Mouse (Mus musculus): ENCODE measurements around the gene Olfr1215. TPM values are rescaled to one million over a fixed set of nuclear protein-coding genes. Genes with fewer than 3 reads are reported as not detected.
"Not testable (repeated sequence)": the region's sequence is repeated elsewhere in the genome, so short reads cannot be mapped to it uniquely, and the experiment has no call there.

The Olfr1215 gene
- not detected in 2 replicates for polyA plus RNA-seq (2016; fragmentation: Nextera tagmentation; extraction: Ambion mirVana)

GRCm38 (mm10) chr2:89006873-89007272 lies at the start of gene Olfr1215:
Gene Olfr1215, minus strand, starts transcription at chr2:89006973.
- no peaks in the 10 kb centered on the region for H3K4me1 ChIP-seq
- H3K4me3 ChIP-seq, result no peak within 1 kb of the TSS
- H3K9me3 ChIP-seq, result no peaks in the 10 kb centered on the region
- no peaks in the 10 kb centered on the region for H3K27me3 ChIP-seq (ENCODE audit: insufficient read depth, poor library complexity, severe bottlenecking)
- H3K36me3 ChIP-seq, result no peaks in the 10 kb centered on the region
- no peak for DNase-seq (ENCODE audit: low spot score)
- H3K27ac ChIP-seq, result no peak within 1 kb of the TSS
- WGBS, result 71% methylated on average over 2 of the region's 2 CpGs

GRCm38 (mm10) chr2:89031965-89032364 lies 25.2 kb upstream of the Olfr1215 start, which contains the start of gene Olfr1217:
Gene Olfr1217, minus strand, starts transcription at chr2:89032065.
- Histone ChIP-seq H3K4me1 (no peaks in the 10 kb centered on the region), H3K27ac (no peak within 1 kb of the TSS), H3K9me3 (no peaks in the 10 kb centered on the region), H3K36me3 (no peaks in the 10 kb centered on the region), H3K4me3 (no peak within 1 kb of the TSS), H3K27me3 (ENCODE audit: insufficient read depth, poor library complexity, severe bottlenecking) (no peaks in the 10 kb centered on the region)
- DNase-seq (ENCODE audit: low spot score), result no peak
- WGBS, result 75% methylated on average over 2 of the region's 2 CpGs

GRCm38 (mm10) chr2:89021436-89021835 lies 14.7 kb upstream of the Olfr1215 start:
- H3K4me1 ChIP-seq; H3K36me3 ChIP-seq; H3K4me3 ChIP-seq; DNase-seq (ENCODE audit: low spot score); H3K27me3 ChIP-seq (ENCODE audit: insufficient read depth, poor library complexity, severe bottlenecking); H3K27ac ChIP-seq; H3K9me3 ChIP-seq: not testable (repeated sequence)
- WGBS, result 70% methylated on average over 3 of the region's 3 CpGs

GRCm38 (mm10) chr2:89018240-89018639 lies 11.5 kb upstream of the Olfr1215 start, which contains the start of gene Olfr1216:
Gene Olfr1216, minus strand, starts transcription at chr2:89018340.
- 70% methylated on average over 1 of the region's 1 CpGs for whole genome bisulfite sequencing
- Histone ChIP-seq H3K4me1 (no peaks in the 10 kb centered on the region), H3K27me3 (ENCODE audit: insufficient read depth, poor library complexity, severe bottlenecking) (no peaks in the 10 kb centered on the region), H3K27ac (no peak within 1 kb of the TSS), H3K9me3 (no peaks in the 10 kb centered on the region), H3K36me3 (no peaks in the 10 kb centered on the region), H3K4me3 (no peak within 1 kb of the TSS)
- DNase-seq (ENCODE audit: low spot score), result no peak

GRCm38 (mm10) chr2:88992553-88992952 lies 14.2 kb downstream of the Olfr1215 start, which contains the start of gene Olfr1214:
Gene Olfr1214, minus strand, starts transcription at chr2:88992653.
- Histone ChIP-seq H3K4me3 (no peak within 1 kb of the TSS), H3K27ac (no peak within 1 kb of the TSS), H3K36me3 (no peaks in the 10 kb centered on the region), H3K4me1 (no peaks in the 10 kb centered on the region), H3K9me3 (no peaks in the 10 kb centered on the region), H3K27me3 (ENCODE audit: insufficient read depth, poor library complexity, severe bottlenecking) (no peaks in the 10 kb centered on the region)
- 80% methylated on average over 1 of the region's 1 CpGs for WGBS
- DNase-seq (ENCODE audit: low spot score), result no peak

- Histone ChIP-seq H3K36me3 (no peaks in the 10 kb centered on the region), H3K27me3 (ENCODE audit: insufficient read depth, poor library complexity, severe bottlenecking) (no peaks in the 10 kb centered on the region), H3K4me1 (no peaks in the 10 kb centered on the region), H3K27ac (no peak within 1 kb of the TSS), H3K4me3 (no peak within 1 kb of the TSS), H3K9me3 (no peaks in the 10 kb centered on the region)
- WGBS, result 74% methylated on average over 1 of the region's 1 CpGs
- DNase-seq (ENCODE audit: low spot score), result no peak
Measured at GRCm38 (mm10) chr2:88980181-88980580, 26.6 kb downstream of the Olfr1215 start, which contains the start of gene Gm13762. Gene Gm13762, minus strand, starts transcription at chr2:88980281.

- Histone ChIP-seq H3K4me3 (no peak within 1 kb of the TSS), H3K4me1 (no peaks in the 10 kb centered on the region), H3K9me3 (no peaks in the 10 kb centered on the region), H3K27me3 (ENCODE audit: insufficient read depth, poor library complexity, severe bottlenecking) (no peaks in the 10 kb centered on the region), H3K36me3 (no peaks in the 10 kb centered on the region), H3K27ac (no peak within 1 kb of the TSS)
- no peak for DNase-seq (ENCODE audit: low spot score)
Measured at GRCm38 (mm10) chr2:88953669-88954068, 53.1 kb downstream of the Olfr1215 start, which contains the start of gene Olfr1212. Gene Olfr1212, plus strand, starts transcription at chr2:88953969.

Other genes starting within 250 kb of the Olfr1215 start
- gene Olfr1199, start 246.5 kb downstream of the Olfr1215 start, polyA plus RNA-seq (2016; fragmentation: Nextera tagmentation; extraction: Ambion mirVana), result not detected in 2 replicates
- not detected in 2 replicates for gene Olfr1200, start 236.5 kb downstream of the Olfr1215 start, polyA plus RNA-seq (2016; fragmentation: Nextera tagmentation; extraction: Ambion mirVana)
- not detected in 2 replicates for gene Olfr1201, start 213.9 kb downstream of the Olfr1215 start, polyA plus RNA-seq (2016; fragmentation: Nextera tagmentation; extraction: Ambion mirVana)
- not detected in 2 replicates for gene Olfr1202, start 192.5 kb downstream of the Olfr1215 start, polyA plus RNA-seq (2016; fragmentation: Nextera tagmentation; extraction: Ambion mirVana)
- not detected in 2 replicates for gene Olfr1205, start 177.2 kb downstream of the Olfr1215 start, polyA plus RNA-seq (2016; fragmentation: Nextera tagmentation; extraction: Ambion mirVana)
- gene Olfr1204, start 157.7 kb downstream of the Olfr1215 start, polyA plus RNA-seq (2016; fragmentation: Nextera tagmentation; extraction: Ambion mirVana), result not detected in 2 replicates
- gene Olfr1206, start 143.7 kb downstream of the Olfr1215 start, polyA plus RNA-seq (2016; fragmentation: Nextera tagmentation; extraction: Ambion mirVana), result not detected in 2 replicates
- not detected in 2 replicates for gene Olfr1208, start 104.7 kb downstream of the Olfr1215 start, polyA plus RNA-seq (2016; fragmentation: Nextera tagmentation; extraction: Ambion mirVana)
- not detected in 2 replicates for gene Olfr1209, start 91.8 kb downstream of the Olfr1215 start, polyA plus RNA-seq (2016; fragmentation: Nextera tagmentation; extraction: Ambion mirVana)
- not detected in 2 replicates for gene Olfr1211, start 68.9 kb downstream of the Olfr1215 start, polyA plus RNA-seq (2016; fragmentation: Nextera tagmentation; extraction: Ambion mirVana)
- not detected in 2 replicates for gene Olfr1212, start 53.0 kb downstream of the Olfr1215 start, polyA plus RNA-seq (2016; fragmentation: Nextera tagmentation; extraction: Ambion mirVana)
- gene Gm13762, start 26.7 kb downstream of the Olfr1215 start, polyA plus RNA-seq (2016; fragmentation: Nextera tagmentation; extraction: Ambion mirVana), result not detected in 2 replicates
- not detected in 2 replicates for gene Olfr1214, start 14.3 kb downstream of the Olfr1215 start, polyA plus RNA-seq (2016; fragmentation: Nextera tagmentation; extraction: Ambion mirVana)
- gene Olfr1216, start 11.4 kb upstream of the Olfr1215 start, polyA plus RNA-seq (2016; fragmentation: Nextera tagmentation; extraction: Ambion mirVana), result not detected in 2 replicates
- gene Olfr1217, start 25.1 kb upstream of the Olfr1215 start, polyA plus RNA-seq (2016; fragmentation: Nextera tagmentation; extraction: Ambion mirVana), result not detected in 2 replicates
- not detected in 2 replicates for gene Olfr1218, start 54.2 kb upstream of the Olfr1215 start, polyA plus RNA-seq (2016; fragmentation: Nextera tagmentation; extraction: Ambion mirVana)
- not detected in 2 replicates for gene Olfr1219, start 76.5 kb upstream of the Olfr1215 start, polyA plus RNA-seq (2016; fragmentation: Nextera tagmentation; extraction: Ambion mirVana)
- gene Olfr1220, start 99.9 kb upstream of the Olfr1215 start, polyA plus RNA-seq (2016; fragmentation: Nextera tagmentation; extraction: Ambion mirVana), result not detected in 2 replicates
- not detected in 2 replicates for gene Olfr1221, start 110.3 kb upstream of the Olfr1215 start, polyA plus RNA-seq (2016; fragmentation: Nextera tagmentation; extraction: Ambion mirVana)
- gene Olfr1222, start 126.1 kb upstream of the Olfr1215 start, polyA plus RNA-seq (2016; fragmentation: Nextera tagmentation; extraction: Ambion mirVana), result not detected in 2 replicates
- gene Olfr1223, start 144.6 kb upstream of the Olfr1215 start, polyA plus RNA-seq (2016; fragmentation: Nextera tagmentation; extraction: Ambion mirVana), result not detected in 2 replicates
- gene Olfr1224-ps1, start 157.1 kb upstream of the Olfr1215 start, polyA plus RNA-seq (2016; fragmentation: Nextera tagmentation; extraction: Ambion mirVana), result not detected in 2 replicates
- gene Olfr1225, start 167.7 kb upstream of the Olfr1215 start, polyA plus RNA-seq (2016; fragmentation: Nextera tagmentation; extraction: Ambion mirVana), result not detected in 2 replicates
- gene Olfr1226, start 193.1 kb upstream of the Olfr1215 start, polyA plus RNA-seq (2016; fragmentation: Nextera tagmentation; extraction: Ambion mirVana), result not detected in 2 replicates
- gene Olfr1228, start 247.1 kb upstream of the Olfr1215 start, polyA plus RNA-seq (2016; fragmentation: Nextera tagmentation; extraction: Ambion mirVana), result not detected in 2 replicates